Mouse (Mus musculus): ENCODE data around the gene Tpcn2.

The Tpcn2 gene

GRCm38 (mm10) chr7:145299562-145300320 lies 15.9 kb upstream of the Tpcn2 start:
- DNase-seq (ENCODE audit: low read depth, low spot score): no peak

DNA sequence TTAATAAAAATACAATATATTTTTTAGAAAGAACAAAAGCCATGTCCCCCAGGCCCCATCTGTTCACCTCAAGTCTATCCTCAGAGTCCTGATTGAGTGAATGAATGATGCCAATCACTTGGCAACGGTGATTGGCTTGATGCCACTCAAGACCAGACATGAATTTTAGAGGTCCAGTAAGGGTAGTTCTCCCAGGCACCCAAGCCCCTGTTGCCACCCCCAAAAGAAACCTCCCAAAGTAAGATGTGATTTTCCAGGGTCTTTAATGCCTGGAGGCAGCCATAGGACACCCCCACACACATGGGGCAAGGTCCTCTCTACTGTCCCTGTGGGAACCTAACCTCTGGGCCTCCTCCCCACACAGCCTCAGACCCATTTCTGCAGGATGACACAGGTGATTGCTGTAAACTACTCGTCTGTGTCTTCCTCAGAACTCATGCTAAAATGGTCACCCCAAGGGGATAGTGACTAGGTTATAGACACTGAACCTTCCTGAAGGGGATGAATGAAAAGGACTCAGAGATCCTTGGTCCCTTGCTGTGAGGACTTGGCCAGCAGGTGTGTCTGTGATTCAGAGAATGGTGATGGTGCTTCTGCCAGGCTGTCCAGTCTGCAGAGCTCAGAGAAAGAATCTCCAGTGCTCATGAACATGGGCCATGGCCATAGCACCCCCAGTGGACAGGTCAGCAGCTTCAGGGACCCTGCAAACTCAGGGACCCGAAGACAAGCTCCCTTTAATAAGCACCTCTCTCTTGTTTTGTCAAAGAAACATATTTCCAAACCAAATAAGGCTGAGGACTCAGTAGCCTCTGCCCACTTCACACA lies 15.1 kb upstream of the Tpcn2 start:
- no peak for DNase-seq (ENCODE audit: low read depth, low spot score)

- DNase-seq (ENCODE audit: low read depth, low spot score): no peak
These were observed 10.0 kb upstream of the Tpcn2 start for GRCm38 (mm10) chr7:145293859-145294258.

DNA sequence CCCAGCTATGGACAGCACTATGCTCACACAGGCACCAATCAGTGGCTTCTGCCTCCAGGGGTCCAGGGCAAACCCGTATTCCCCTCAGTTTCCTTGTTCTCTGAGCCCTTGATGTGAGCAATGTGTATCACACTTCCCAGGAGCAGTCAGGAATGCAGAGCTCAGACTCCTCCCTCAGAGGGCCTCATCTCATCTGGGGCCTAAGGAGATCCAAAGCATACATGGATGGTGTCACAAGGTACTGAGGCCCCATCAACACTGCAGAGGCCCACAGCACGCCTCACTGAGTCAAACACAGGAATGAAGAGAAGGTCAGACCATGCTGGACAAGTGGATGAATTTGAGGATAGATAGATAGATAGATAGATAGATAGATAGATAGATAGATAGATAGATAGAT lies 8.9 kb upstream of the Tpcn2 start:
- DNase-seq (ENCODE audit: low read depth, low spot score): no peak

- no peak for DNase-seq (ENCODE audit: low read depth, low spot score)
These were observed 8.0 kb upstream of the Tpcn2 start for GRCm38 (mm10) chr7:145291847-145292246.

GRCm38 (mm10) chr7:145289302-145289701 lies 5.5 kb upstream of the Tpcn2 start:
- peak; percentile 16 for DNase-seq (ENCODE audit: low read depth, low spot score)

DNA sequence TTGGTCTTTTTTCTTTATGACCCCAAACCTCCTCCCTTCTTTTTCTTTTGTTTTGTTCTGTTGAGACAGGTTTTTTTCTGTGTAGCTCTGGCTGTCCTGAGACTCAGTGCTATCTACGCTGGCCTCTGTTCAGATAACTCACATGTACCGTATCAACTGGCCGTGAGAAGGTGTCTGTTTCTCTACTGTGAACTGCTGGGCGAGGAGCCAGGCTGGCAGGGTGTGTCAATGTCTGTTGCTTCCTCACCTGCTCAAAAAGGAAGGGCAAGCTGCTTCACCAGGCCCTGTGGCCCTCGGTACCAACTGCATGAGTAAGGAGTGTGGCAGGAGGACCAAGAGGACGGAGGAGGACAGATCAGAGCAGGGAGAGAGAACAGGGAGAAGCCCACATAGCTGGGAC lies 3.6 kb upstream of the Tpcn2 start:
- no peak for DNase-seq (ENCODE audit: low read depth, low spot score)

- no peak for DNase-seq (ENCODE audit: low read depth, low spot score)
These were observed 1.7 kb upstream of the Tpcn2 start for GRCm38 (mm10) chr7:145285476-145285875.

DNA sequence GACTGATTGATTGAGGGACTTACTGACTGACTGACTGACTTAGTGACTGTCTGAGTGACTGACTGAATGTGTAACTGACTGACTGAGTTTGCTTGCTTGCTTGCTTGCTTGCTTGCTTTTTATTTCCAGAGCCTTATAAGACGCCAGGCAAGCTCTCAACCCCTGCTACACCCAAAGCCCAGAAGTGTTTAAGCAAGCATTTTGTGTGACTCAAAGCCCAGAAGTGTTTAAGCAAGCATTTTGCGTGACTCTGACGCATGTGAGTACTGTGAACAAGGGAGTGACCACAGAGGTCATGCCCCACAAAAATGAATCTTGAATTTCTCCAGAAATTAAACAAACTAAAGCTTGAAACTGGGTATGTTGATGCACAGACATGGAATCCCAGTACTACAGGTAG lies 482 bp upstream of the Tpcn2 start:
- no peak for DNase-seq (ENCODE audit: low read depth, low spot score)

GRCm38 (mm10) chr7:145283041-145283440 lies 770 bp downstream of the Tpcn2 start:
- no peak for DNase-seq (ENCODE audit: low read depth, low spot score)

DNA sequence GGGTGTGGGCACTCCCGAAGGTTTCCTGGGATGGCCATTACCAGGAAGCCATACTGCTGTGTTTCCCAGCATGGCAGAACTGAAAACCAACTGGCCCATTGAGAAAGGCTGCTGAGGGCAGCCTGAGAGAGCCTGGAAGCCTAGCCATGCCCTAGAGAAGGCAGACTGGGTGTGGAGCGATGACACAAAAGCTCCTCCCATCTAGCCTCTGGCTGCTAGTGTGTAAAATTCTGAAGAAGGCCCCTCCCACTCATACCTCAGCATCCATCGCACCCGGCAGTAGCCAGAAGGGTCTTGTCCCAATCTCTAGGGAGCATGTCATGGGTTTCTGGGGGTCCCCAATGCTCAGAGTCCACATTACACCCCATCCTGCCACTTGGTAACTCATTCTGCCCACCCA lies 2.4 kb downstream of the Tpcn2 start:
- DNase-seq (ENCODE audit: low read depth, low spot score): no peak

DNA sequence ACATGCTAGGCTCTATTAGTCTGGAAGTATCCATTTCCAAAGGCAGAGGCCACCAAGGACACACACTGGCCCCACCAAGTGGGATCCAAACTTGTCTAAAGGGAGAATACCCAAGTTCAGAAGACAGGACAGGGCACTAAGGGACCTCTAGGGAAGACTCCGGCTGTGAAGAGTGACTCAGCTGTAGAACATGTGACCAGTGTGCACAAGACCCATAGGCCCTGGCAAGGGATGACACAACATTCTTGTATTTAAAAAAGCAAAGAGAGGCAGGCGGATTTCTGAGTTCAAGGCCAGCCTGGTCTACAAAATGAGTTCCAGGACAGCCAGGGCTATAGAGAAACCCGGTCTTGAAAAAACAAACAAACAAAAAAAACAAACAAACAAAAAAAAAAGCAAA lies 8.3 kb downstream of the Tpcn2 start:
- no peak for DNase-seq (ENCODE audit: low read depth, low spot score)

DNA sequence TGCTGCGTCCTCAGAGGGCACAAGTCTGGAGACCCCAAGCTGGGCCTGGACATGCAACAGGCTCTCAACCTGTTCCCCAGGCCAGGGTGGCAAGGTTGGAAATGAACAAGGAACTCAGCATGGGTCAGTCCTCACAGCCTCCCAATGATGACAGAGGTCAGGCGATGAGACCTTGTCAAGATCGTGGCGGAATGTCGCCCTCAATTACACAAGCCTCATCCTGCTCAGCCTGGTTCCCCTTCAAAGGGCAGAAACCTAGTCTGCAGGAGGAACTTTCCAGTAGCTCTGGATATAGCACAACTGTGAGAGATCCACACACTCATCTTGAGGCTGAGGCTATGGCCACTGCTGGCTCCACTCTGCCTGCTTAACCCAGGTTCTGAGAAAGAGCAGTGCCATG lies 12.9 kb downstream of the Tpcn2 start:
- no peak for DNase-seq (ENCODE audit: low read depth, low spot score)

- no peak for DNase-seq (ENCODE audit: low read depth, low spot score)
These were observed 14.9 kb downstream of the Tpcn2 start for GRCm38 (mm10) chr7:145268890-145269289.

- DNase-seq (ENCODE audit: low read depth, low spot score): no peak
These were observed 17.8 kb downstream of the Tpcn2 start for GRCm38 (mm10) chr7:145266011-145266410.

DNA sequence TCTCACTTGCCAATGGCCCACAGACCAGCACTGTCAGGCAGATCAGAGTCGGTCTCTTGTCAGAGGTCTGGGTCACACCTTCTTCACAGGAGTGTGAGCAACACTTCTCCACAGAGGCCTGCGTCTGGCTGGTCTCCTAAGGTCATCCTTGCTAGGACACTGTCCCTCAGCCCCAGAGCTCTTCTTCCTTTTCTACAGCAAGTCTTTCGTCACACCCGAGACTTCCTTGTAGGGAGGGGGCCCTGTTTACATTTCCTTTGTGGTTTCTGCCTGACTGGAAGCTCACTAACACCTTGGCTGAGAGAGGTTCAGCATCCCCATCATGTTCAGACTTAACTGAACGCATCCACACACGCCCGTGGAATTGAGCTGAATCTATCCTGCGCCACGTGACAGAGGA lies 19.6 kb downstream of the Tpcn2 start:
- DNase-seq (ENCODE audit: low read depth, low spot score): no peak

- DNase-seq (ENCODE audit: low read depth, low spot score): no peak
These were observed 27.7 kb downstream of the Tpcn2 start for GRCm38 (mm10) chr7:145256092-145256491.

DNA sequence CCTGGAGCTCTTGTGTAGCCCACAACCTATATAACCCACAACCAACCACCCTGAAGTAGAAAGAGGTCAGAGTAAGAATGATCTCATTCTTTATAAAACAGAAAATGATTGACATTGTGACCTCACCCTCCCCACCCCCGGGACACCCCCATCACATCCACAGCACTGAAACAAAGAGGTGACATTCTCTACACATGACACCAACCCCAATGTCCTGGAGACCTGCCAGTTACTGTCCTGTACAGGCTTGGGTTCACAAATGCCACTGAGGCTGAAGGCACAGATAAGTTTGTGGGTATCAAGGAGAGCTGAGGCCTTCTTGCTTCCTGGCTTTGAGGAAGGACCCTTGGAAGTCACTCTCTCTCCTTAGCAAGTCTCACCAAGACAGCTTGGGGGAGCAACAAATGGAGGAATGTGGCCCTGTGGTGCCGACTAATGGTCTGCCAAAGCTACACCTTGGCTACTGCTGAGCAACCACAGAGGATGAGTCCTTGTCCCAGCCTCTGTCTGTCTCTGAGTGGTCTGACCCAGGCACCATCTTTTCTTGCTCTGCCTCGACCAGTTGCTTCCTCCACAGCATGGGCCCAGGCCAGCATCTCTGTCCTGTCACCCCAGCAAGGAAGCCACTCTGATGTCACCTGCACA lies 29.7 kb downstream of the Tpcn2 start:
- DNase-seq (ENCODE audit: low read depth, low spot score): no peak

DNA sequence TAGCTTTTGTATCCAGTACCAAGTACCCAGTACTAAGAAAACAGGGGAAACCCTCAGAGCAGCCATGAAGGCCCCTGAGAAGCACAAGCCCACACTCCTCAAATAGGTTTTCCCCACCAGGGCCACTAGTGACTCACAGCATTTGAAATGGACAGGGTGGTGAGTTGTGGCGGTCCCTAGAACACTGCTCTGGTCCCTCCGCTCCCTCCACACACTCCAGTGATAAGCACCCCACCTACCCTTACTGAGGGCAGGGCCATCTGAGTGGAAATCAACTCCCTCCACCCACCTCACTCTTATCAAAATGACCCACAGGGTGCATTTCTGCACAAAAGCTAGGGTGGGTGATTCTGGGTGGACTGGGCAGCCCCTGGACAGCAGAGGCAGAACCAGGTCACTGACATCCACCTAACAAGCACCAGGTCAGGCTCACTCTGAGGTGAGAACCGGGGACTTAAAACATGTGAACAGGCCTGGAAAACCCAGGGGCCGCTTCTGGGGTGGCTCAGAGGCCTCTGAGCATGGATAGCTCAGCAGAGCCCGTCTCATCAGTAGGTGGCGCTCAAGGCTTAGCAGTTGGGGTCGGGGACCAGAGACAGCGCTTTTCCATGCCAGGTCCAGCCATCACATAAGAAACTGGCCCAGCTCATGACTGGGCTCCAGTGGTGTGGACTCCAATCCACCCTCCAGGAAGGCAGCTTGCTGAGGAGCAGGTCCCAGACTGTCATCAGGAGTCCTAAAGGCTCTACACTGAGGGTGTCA lies 30.9 kb downstream of the Tpcn2 start:
- peak; percentile 26 for DNase-seq (ENCODE audit: low read depth, low spot score)

DNA sequence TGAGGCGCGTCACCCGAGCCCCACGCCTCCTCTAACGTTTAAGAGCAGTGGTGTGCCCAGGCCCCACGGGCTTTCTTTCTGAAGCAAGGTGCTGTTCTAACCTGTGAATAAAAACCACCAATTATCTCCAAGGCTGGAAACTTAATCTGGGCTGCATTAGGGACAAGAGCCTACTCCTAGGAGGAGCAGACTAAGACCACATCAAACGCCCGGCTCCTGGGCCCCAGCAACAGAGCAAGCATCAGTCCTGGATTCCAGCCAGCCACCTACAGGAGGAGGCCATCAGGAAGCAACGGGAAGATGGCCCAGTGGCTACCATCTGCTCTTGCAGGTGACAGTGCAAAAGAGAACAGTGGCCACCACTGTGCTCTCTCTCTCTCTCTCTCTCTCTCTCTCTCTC lies 33.6 kb downstream of the Tpcn2 start:
- DNase-seq (ENCODE audit: low read depth, low spot score): no peak

- no peak for DNase-seq (ENCODE audit: low read depth, low spot score)
These were observed 34.9 kb downstream of the Tpcn2 start for GRCm38 (mm10) chr7:145248911-145249310.
